Mouse (Mus musculus): ENCODE data around the gene 9930022D16Rik. TPM values are rescaled to one million over a fixed set of nuclear protein-coding genes. Genes with fewer than 3 reads are reported as not detected.

9930022D16Rik gene
- polyA plus RNA-seq, 1 experiment from 2014 or later: not detected

- Histone ChIP-seq H3K4me1 (no peaks in the 10 kb centered on the region), H3K9me3 (no peaks in the 10 kb centered on the region), H3K9ac (no peak overlapping the region), H3K36me3 (replicated peaks) (no peaks in the 10 kb centered on the region), H3K27ac (no peak overlapping the region), H3K4me2 (no peak overlapping the region), H3K27me3 (replicated peaks) (no peaks in the 10 kb centered on the region), H3K4me3 (no peak overlapping the region)
- ATAC-seq (replicated peaks): no peak
- whole genome bisulfite sequencing: 38% methylated on average over 16 of the region's 16 CpGs
Observed at GRCm38 (mm10) chr11:109419961-109420566, 6.3 kb downstream of the 9930022D16Rik start.

GRCm38 (mm10) chr11:109420567-109420962, 6.8 kb downstream of the 9930022D16Rik start:
- H3K4me2 ChIP-seq: no peak overlapping the region
- no peak overlapping the region for H3K27ac ChIP-seq
- ATAC-seq (replicated peaks): no peak
- no peaks in the 10 kb centered on the region for H3K9me3 ChIP-seq
- no peaks in the 10 kb centered on the region for H3K36me3 ChIP-seq (replicated peaks)
- no peaks in the 10 kb centered on the region for H3K4me1 ChIP-seq
- no peak overlapping the region for H3K9ac ChIP-seq
- H3K4me3 ChIP-seq: no peak overlapping the region
- WGBS: 84% methylated on average over 14 of the region's 14 CpGs
- no peaks in the 10 kb centered on the region for H3K27me3 ChIP-seq (replicated peaks)

GRCm38 (mm10) chr11:109421205-109421604, 7.5 kb downstream of the 9930022D16Rik start:
- no peak overlapping the region for H3K4me3 ChIP-seq
- no peaks in the 10 kb centered on the region for H3K27me3 ChIP-seq (replicated peaks)
- H3K9ac ChIP-seq: no peak overlapping the region
- 80% methylated on average over 5 of the region's 5 CpGs for WGBS
- H3K4me2 ChIP-seq: no peak overlapping the region
- no peak overlapping the region for H3K27ac ChIP-seq
- H3K36me3 ChIP-seq (replicated peaks): no peaks in the 10 kb centered on the region
- H3K4me1 ChIP-seq: no peaks in the 10 kb centered on the region
- ATAC-seq (replicated peaks): no peak
- H3K9me3 ChIP-seq: no peaks in the 10 kb centered on the region

- 97% methylated on average over 4 of the region's 4 CpGs for WGBS
- no peak overlapping the region for H3K27ac ChIP-seq
- no peak overlapping the region for H3K4me3 ChIP-seq
- no peak for ATAC-seq (replicated peaks)
- H3K4me1 ChIP-seq: peaks cover 8% of the 10 kb centered on the region
- no peaks in the 10 kb centered on the region for H3K36me3 ChIP-seq (replicated peaks)
- no peaks in the 10 kb centered on the region for H3K9me3 ChIP-seq
- no peak overlapping the region for H3K9ac ChIP-seq
- no peaks in the 10 kb centered on the region for H3K27me3 ChIP-seq (replicated peaks)
- H3K4me2 ChIP-seq: no peak overlapping the region
Observed at GRCm38 (mm10) chr11:109422263-109422662, 8.5 kb downstream of the 9930022D16Rik start.

GRCm38 (mm10) chr11:109423294-109423693, 9.6 kb downstream of the 9930022D16Rik start:
- no peaks in the 10 kb centered on the region for H3K36me3 ChIP-seq (replicated peaks)
- no peak overlapping the region for H3K9ac ChIP-seq
- H3K27me3 ChIP-seq (replicated peaks): no peaks in the 10 kb centered on the region
- no peak for ATAC-seq (replicated peaks)
- no peak overlapping the region for H3K4me3 ChIP-seq
- no peaks in the 10 kb centered on the region for H3K9me3 ChIP-seq
- 74% methylated on average over 1 of the region's 1 CpGs for WGBS
- no peak overlapping the region for H3K4me2 ChIP-seq
- H3K4me1 ChIP-seq: peaks cover 9% of the 10 kb centered on the region
- H3K27ac ChIP-seq: no peak overlapping the region

- peak within 1 kb of the TSS; percentile 49 for H3K9ac ChIP-seq
- no peaks in the 10 kb centered on the region for H3K27me3 ChIP-seq (replicated peaks)
- peak; percentile 96 for ATAC-seq (replicated peaks)
- H3K36me3 ChIP-seq (replicated peaks): no peaks in the 10 kb centered on the region
- under 1% methylated on average over 65 of the region's 65 CpGs for WGBS
- peak within 1 kb of the TSS; percentile 75 for H3K27ac ChIP-seq
- H3K9me3 ChIP-seq: no peaks in the 10 kb centered on the region
- H3K4me1 ChIP-seq: peaks cover 9% of the 10 kb centered on the region
- peak within 1 kb of the TSS; percentile 48 for H3K4me3 ChIP-seq
- peak within 1 kb of the TSS; percentile 52 for H3K4me2 ChIP-seq
Observed at GRCm38 (mm10) chr11:109425392-109426271, 11.9 kb downstream of the 9930022D16Rik start, which contains the start of gene Amz2. Amz2 (plus strand) TSS chr11:109425946.

GRCm38 (mm10) chr11:109426272-109426586, 12.5 kb downstream of the 9930022D16Rik start:
- Histone ChIP-seq H3K4me3 (peak overlapping the region; percentile 48), H3K4me2 (peak overlapping the region; percentile 52), H3K9ac (peak overlapping the region; percentile 49), H3K36me3 (replicated peaks) (no peaks in the 10 kb centered on the region), H3K9me3 (no peaks in the 10 kb centered on the region), H3K27me3 (replicated peaks) (no peaks in the 10 kb centered on the region), H3K27ac (peak overlapping the region; percentile 75), H3K4me1 (peaks cover 9% of the 10 kb centered on the region)
- WGBS: 0% methylated on average over 11 of the region's 11 CpGs
- no peak for ATAC-seq (replicated peaks)

GRCm38 (mm10) chr11:109427353-109427752, 13.6 kb downstream of the 9930022D16Rik start:
- peak overlapping the region; percentile 52 for H3K4me2 ChIP-seq
- peaks cover 14% of the 10 kb centered on the region for H3K4me1 ChIP-seq
- H3K9me3 ChIP-seq: no peaks in the 10 kb centered on the region
- no peak overlapping the region for H3K9ac ChIP-seq
- no peak overlapping the region for H3K4me3 ChIP-seq
- H3K27ac ChIP-seq: no peak overlapping the region
- ATAC-seq (replicated peaks): no peak
- 97% methylated on average over 5 of the region's 5 CpGs for WGBS
- no peaks in the 10 kb centered on the region for H3K36me3 ChIP-seq (replicated peaks)
- no peaks in the 10 kb centered on the region for H3K27me3 ChIP-seq (replicated peaks)

GRCm38 (mm10) chr11:109434233-109434798, 20.6 kb downstream of the 9930022D16Rik start:
- peaks cover 22% of the 10 kb centered on the region; the same call in 1 of the 2 replicates for H3K36me3 ChIP-seq (replicated peaks)
- WGBS: 94% methylated on average over 16 of the region's 16 CpGs
- no peak for ATAC-seq (replicated peaks)
- no peaks in the 10 kb centered on the region for H3K27me3 ChIP-seq (replicated peaks)
- H3K4me2 ChIP-seq: no peak overlapping the region
- no peak overlapping the region for H3K9ac ChIP-seq
- no peak overlapping the region for H3K4me3 ChIP-seq
- H3K27ac ChIP-seq: no peak overlapping the region
- no peaks in the 10 kb centered on the region for H3K9me3 ChIP-seq
- peaks cover 5% of the 10 kb centered on the region; the same call in 1 of the 2 replicates for H3K4me1 ChIP-seq

GRCm38 (mm10) chr11:109436889-109437288, 23.2 kb downstream of the 9930022D16Rik start:
- no peak overlapping the region for H3K9ac ChIP-seq

GRCm38 (mm10) chr11:109439209-109439608, 25.5 kb downstream of the 9930022D16Rik start:
- no peaks in the 10 kb centered on the region for H3K27me3 ChIP-seq (replicated peaks)
- H3K9me3 ChIP-seq: no peaks in the 10 kb centered on the region
- no peak overlapping the region for H3K9ac ChIP-seq
- H3K36me3 ChIP-seq (replicated peaks): peaks cover 15% of the 10 kb centered on the region; the same call in 1 of the 2 replicates
- H3K4me1 ChIP-seq: peaks cover 12% of the 10 kb centered on the region
- no peak overlapping the region; the same call in 1 of the 2 replicates for H3K4me3 ChIP-seq
- no peak overlapping the region for H3K27ac ChIP-seq
- peak; percentile 42; the same call in 1 of the 2 replicates for ATAC-seq (replicated peaks)
- H3K4me2 ChIP-seq: peak overlapping the region; percentile 69; the same call in 1 of the 2 replicates
- WGBS: 16% methylated on average over 5 of the region's 5 CpGs

More at GRCm38 (mm10) chr11:109436889-109437288, 23.2 kb downstream of the 9930022D16Rik start:
- ATAC-seq (replicated peaks): no peak
- 76% methylated on average over 8 of the region's 8 CpGs for WGBS
- H3K4me3 ChIP-seq: no peak overlapping the region
- H3K27ac ChIP-seq: no peak overlapping the region
- no peaks in the 10 kb centered on the region for H3K27me3 ChIP-seq (replicated peaks)
- no peak overlapping the region for H3K4me2 ChIP-seq
- H3K4me1 ChIP-seq: peaks cover 12% of the 10 kb centered on the region
- peaks cover 22% of the 10 kb centered on the region; the same call in 1 of the 2 replicates for H3K36me3 ChIP-seq (replicated peaks)
- no peaks in the 10 kb centered on the region for H3K9me3 ChIP-seq

- no peak overlapping the region; the same call in 1 of the 2 replicates for H3K27ac ChIP-seq
Observed at GRCm38 (mm10) chr11:109439829-109440340, 26.2 kb downstream of the 9930022D16Rik start.

More at GRCm38 (mm10) chr11:109439829-109440340, 26.2 kb downstream of the 9930022D16Rik start:
- peaks cover 12% of the 10 kb centered on the region for H3K4me1 ChIP-seq
- peak overlapping the region; percentile 40 for H3K4me3 ChIP-seq
- peaks cover 9% of the 10 kb centered on the region; the same call in 1 of the 2 replicates for H3K36me3 ChIP-seq (replicated peaks)
- WGBS: under 1% methylated on average over 32 of the region's 32 CpGs
- peak; percentile 56; the same call in 1 of the 2 replicates for ATAC-seq (replicated peaks)
- H3K9ac ChIP-seq: peak overlapping the region; percentile 28
- H3K27me3 ChIP-seq (replicated peaks): no peaks in the 10 kb centered on the region
- peak overlapping the region; percentile 69 for H3K4me2 ChIP-seq
- H3K9me3 ChIP-seq: no peaks in the 10 kb centered on the region
